Mouse (Mus musculus) colon, adult 2 months (tissue): Measurements from ENCODE around the gene 4921501E09Rik. TPM values are rescaled to one million over a fixed set of nuclear protein-coding genes. Genes with fewer than 3 reads are reported as not detected.

Experiments
- polyA plus RNA-seq: library from polyadenylated mRNA; depleted of rRNA; stranded (reverse); fragments of >200 nt; gene quantifications from 2 replicates; pipeline ENCODE4 v1.2.3, GENCODE M21; 2012; rRNA removed

Gene 4921501E09Rik
- not detected in 2 replicates for polyA plus RNA-seq

DNA sequence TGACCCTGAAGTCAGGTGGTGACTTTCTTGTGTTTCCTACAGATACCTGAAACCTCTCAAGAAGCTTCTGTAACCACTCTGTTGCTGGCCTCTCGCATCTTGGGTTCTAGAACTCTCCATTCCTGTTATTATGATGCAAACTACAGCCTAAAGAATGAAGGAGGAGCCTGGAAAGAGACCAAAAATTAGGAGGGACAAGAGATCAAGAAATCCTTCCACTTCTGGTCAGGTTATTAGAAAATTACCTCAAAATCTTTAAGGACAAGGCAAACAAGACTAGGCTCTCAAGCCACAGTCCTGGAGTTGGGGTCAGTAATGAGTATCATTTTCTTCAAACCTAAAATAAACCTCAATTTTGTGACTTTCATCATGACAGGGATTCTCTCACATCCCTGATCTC, at the start of gene 4921501E09Rik:
4921501E09Rik (minus strand) TSS at position 101 of the 400 bp plus-strand sequence.

DNA sequence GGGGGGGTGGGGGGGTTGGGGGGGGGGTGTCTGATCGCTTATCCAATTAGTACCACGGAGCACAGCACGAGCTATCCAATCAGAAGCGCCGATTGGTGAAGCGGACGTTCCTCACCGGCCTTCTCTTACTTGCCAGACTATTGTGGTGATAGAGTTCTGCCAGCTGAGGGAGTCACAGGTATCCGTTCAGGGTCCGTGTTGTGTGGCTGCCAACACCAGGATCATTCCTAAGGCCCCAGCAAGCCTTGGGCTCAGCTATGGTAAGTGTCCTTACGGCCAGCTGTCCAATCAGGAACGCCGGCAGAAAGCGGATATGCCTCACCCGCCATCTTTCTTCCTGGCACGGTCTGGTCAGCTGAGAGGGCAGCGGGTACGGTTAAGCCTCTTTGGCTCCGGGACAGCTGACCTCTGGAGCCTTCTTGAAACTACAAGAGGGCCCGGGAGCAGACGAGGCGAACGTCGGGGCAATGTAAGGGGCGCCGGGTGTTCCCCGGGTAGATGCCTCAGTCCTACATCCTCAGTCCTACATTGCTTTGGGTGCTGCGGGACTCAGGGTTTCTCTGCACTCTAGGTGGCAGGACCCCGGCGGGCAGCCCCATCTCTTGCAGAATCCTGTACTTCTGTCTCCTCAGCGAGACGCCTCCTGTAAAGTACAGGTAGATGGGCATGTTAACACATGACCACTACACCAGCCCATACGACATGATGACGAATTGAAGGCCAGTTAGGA, 21.5 kb upstream of the 4921501E09Rik start, which contains the start of gene Zfp563:
Zfp563 (plus strand) TSS at position 91 of the 730 bp plus-strand sequence.

DNA sequence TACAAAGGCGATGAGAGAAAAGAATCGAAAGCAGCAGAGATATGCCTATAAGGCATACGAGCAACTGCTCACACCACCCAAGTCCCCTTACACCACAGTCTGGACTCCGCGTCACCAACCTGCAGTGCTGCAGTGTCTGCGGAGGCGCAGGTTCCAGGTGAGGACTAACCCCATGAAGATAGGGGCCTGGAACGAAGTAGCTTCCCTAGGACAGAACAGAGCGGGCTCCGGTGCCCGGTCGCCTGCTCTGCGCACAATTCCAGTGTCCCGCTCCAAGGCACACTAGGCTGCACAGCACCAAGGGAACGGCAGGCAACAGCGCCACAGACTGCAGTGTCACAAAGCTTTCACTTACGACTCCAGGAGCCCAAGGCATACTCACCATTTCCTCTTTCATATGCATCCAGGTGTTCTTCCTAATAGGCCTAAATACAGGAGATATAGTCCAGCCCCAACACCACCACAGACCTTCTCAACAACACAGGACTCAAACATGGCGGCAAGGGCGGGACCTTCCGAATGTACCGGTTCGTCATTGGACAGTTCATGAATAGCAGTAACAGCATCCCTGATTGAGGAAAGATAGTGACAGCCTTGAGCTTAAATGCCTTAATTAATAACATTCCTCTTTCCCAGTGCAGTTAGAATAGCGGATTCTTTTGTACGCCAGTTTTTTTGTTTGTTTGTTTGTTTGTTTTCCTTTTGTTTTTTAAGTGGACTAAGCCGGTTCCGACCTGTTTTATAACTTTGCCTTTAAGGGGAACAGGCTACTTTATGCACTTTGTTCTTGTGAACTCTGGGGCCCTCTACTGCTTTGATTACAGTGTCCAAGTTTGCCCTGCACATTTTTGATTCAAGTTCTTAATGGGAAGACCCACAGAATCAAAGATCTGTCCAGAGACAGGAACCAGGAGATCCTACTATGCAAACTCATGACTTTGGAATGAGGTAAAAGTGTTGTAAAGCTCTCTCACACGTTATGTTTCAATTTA, 34.7 kb downstream of the 4921501E09Rik start, which contains the start of gene Zfp763:
Zfp763 (minus strand) TSS at position 503 of the 992 bp plus-strand sequence.

Other genes with a start within 250 kb of the 4921501E09Rik start
- 4.8 and 5.1 TPM in 2 replicates for gene Zfp799, start 237.8 kb downstream of the 4921501E09Rik start, polyA plus RNA-seq
- 0.59 and 0.64 TPM in 2 replicates for gene Zfp870, start 176.4 kb downstream of the 4921501E09Rik start, polyA plus RNA-seq
- gene Cyp4f14, start 150.7 kb downstream of the 4921501E09Rik start, polyA plus RNA-seq = 85.3 and 120 TPM in 2 replicates
- gene Cyp4f13, start 120.7 kb downstream of the 4921501E09Rik start, polyA plus RNA-seq = 79.1 and 79.8 TPM in 2 replicates
- 0.22 and 0.41 TPM in 2 replicates for gene Zfp472, start 102.2 kb downstream of the 4921501E09Rik start, polyA plus RNA-seq
- 1.2 and 1.3 TPM in 2 replicates for gene Zfp952, start 74.9 kb downstream of the 4921501E09Rik start, polyA plus RNA-seq
- gene Zfp763, start 34.7 kb downstream of the 4921501E09Rik start, polyA plus RNA-seq = 0.13 and 0.16 TPM in 2 replicates
- 0.87 and 1.1 TPM in 2 replicates for gene Zfp563, start 21.3 kb upstream of the 4921501E09Rik start, polyA plus RNA-seq
- gene Morc2b, start 71.6 kb upstream of the 4921501E09Rik start, polyA plus RNA-seq = not detected in 2 replicates
- gene Olfr55, start 100.4 kb upstream of the 4921501E09Rik start, polyA plus RNA-seq = not detected in 2 replicates
- not detected in 2 replicates for gene Olfr239, start 123.2 kb upstream of the 4921501E09Rik start, polyA plus RNA-seq
- not detected in 2 replicates for gene Olfr1564, start 153.6 kb upstream of the 4921501E09Rik start, polyA plus RNA-seq
- 0.31 and 0.44 TPM in 2 replicates for gene Zfp955a, start 187.1 kb upstream of the 4921501E09Rik start, polyA plus RNA-seq
- gene Olfr63, start 196.6 kb upstream of the 4921501E09Rik start, polyA plus RNA-seq = not detected in 2 replicates
- gene Zfp955b, start 221.5 kb upstream of the 4921501E09Rik start, polyA plus RNA-seq = 0.80 and 0.95 TPM in 2 replicates